Mouse (Mus musculus) macrophage (primary cell): ENCODE data around the gene Zfp598. TPM values are rescaled to one million over a fixed set of nuclear protein-coding genes. Genes with fewer than 3 reads are reported as not detected.

Source experiments
- H3K27ac ChIP-seq: fragments of 350-480 bp; formaldehyde crosslinking; 2 replicates; pipeline ENCODE4 v1.9.0; 2021
- H3K36me3 ChIP-seq: fragments of 350-480 bp; formaldehyde crosslinking; 2 replicates; pipeline ENCODE4 v1.9.0; 2021; ENCODE audit errors: inconsistent target
- H3K4me3 ChIP-seq: fragments of 350-480 bp; formaldehyde crosslinking; 2 replicates; pipeline ENCODE4 v1.9.0; 2021; ENCODE audit errors: inconsistent target
- H3K79me2 ChIP-seq: fragments of 350-480 bp; formaldehyde crosslinking; 2 replicates; pipeline ENCODE4 v1.9.0; 2021; ENCODE audit errors: inconsistent target
- WGBS: methylation state at CpG from one replicate; pipeline ENCODE4 v1.1.7; 2026; ENCODE audit warnings: inconsistent platforms; ENCODE audit not compliant: missing documents; 5-methylcytosine and 5-hydroxymethylcytosine counted together
- polyA plus RNA-seq: library from polyadenylated mRNA; stranded (reverse); fragments of 250-400 nt; gene quantifications from 3 replicates; pipeline ENCODE4 v1.2.4, GENCODE M21; 2018; ENCODE audit warnings: inconsistent platforms

Zfp598 gene
- polyA plus RNA-seq, 1 experiment from 2014 or later: 8.0 TPM

DNA sequence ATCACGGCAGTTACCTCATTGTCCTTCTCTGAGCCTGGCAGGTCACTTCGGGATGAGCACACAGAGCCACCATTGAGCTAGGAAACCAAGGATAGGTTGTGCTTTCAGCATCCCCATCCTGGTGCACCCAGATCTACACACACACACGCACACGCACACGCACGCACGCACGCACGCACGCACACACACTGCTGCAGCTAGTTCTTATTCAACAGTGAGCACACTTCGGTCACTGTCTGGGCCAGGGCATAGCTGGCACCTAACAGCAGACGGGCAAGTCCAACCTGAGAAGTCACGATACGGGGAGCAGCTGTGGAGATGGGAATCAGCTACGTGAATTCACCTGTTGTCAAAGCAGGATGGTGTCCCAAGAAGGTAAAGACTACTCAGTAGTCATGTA lies 28.9 kb upstream of the Zfp598 start:
- WGBS: 95% methylated on average over 15 of the region's 15 CpGs
- H3K4me3 ChIP-seq: no peak overlapping the region
- no peak overlapping the region for H3K27ac ChIP-seq
- H3K79me2 ChIP-seq: no peaks in the 10 kb centered on the region
- no peaks in the 10 kb centered on the region for H3K36me3 ChIP-seq

GRCm38 (mm10) chr17:24641944-24642343 lies 27.5 kb upstream of the Zfp598 start:
- WGBS: 95% methylated on average over 14 of the region's 14 CpGs
- H3K79me2 ChIP-seq: no peaks in the 10 kb centered on the region
- H3K36me3 ChIP-seq: no peaks in the 10 kb centered on the region
- H3K4me3 ChIP-seq: no peak overlapping the region
- no peak overlapping the region for H3K27ac ChIP-seq

DNA sequence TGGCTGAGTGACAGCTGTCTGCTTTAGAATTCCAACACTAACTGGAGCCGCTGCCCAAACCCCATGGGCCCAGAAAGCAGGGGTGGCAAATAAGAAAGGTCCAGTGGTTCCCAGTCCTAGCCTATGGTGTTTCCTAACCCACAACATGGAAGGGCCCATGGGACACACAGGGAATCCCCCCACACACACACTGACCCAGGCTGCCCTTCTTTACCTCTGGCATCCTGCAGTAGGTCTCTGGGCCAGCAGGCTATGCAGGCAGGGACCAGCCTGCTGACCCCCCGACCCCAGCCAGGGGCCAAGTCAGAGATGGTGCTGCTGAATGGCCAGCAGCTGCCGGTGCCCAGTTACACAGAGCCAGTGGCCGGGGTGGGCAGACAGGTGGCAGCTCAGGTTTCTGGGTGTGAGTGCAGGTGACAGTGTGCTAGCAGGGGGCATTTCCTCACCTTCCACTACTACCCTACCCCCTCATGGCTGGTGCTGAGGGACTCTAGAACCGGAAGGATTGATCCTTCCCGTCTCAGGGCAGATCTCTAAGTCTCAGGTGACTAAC lies 26.6 kb upstream of the Zfp598 start:
- H3K4me3 ChIP-seq: no peak overlapping the region
- WGBS: 98% methylated on average over 6 of the region's 6 CpGs
- no peak overlapping the region for H3K27ac ChIP-seq
- no peaks in the 10 kb centered on the region for H3K79me2 ChIP-seq
- H3K36me3 ChIP-seq: no peaks in the 10 kb centered on the region

DNA sequence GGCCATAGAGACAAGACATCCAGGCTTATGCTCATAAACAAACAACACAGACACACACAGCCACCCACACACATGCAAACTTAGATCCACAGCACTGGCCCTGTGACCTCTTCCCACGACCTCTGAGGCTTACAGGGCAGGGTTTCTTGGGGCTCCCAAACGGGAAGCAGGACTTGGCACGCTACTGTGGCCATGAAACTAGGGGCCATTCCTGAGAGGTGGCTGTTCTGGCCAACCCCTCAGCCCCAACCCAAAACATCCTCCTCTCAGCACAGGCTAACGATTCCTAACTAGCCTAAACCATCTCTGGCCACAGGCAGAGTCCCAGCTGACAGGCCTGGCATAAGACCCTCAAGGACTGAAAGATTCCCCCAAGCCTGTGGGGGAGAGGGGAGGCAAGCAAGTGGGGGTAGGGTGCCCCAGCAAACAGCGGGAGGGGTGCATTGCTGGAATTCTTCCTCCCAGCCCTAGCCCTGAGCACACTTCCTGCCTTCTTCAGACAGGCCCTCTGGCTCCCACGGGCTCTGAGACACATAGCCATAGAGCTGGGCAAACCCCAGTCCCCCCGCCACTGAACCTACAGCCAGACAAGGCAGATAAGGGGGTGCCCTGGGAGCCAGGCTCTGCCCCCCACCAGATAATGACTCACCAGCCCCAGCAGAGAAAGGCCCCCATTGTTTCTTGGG lies 25.3 kb upstream of the Zfp598 start:
- Histone ChIP-seq H3K4me3 (no peak overlapping the region), H3K27ac (no peak overlapping the region), H3K36me3 (no peaks in the 10 kb centered on the region), H3K79me2 (no peaks in the 10 kb centered on the region)
- 80% methylated on average over 7 of the region's 7 CpGs for WGBS

GRCm38 (mm10) chr17:24644875-24645721 lies 24.4 kb upstream of the Zfp598 start:
- Histone ChIP-seq H3K79me2 (no peaks in the 10 kb centered on the region), H3K27ac (no peak overlapping the region), H3K36me3 (no peaks in the 10 kb centered on the region), H3K4me3 (no peak overlapping the region)
- 73% methylated on average over 8 of the region's 9 CpGs for WGBS

DNA sequence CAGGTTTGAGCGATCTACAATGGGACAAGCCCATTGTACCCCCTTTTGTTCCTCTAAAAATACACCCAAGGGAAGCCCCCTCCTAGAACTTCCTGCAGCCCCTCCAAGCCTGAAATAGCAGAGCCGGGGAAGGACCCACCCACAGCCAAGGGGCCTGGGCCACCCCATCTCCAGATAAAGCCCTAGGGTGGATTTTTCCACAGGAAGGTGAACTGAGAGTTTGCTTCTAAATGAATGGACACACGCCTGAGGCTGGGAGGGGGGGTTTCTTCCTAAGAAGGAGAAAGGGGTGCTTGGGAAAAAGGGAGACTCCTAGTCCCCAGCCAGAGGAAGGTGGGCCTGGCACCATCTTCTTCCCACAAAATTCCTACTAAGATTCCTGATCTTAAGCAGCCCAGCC lies 23.6 kb upstream of the Zfp598 start:
- H3K79me2 ChIP-seq: no peaks in the 10 kb centered on the region

DNA sequence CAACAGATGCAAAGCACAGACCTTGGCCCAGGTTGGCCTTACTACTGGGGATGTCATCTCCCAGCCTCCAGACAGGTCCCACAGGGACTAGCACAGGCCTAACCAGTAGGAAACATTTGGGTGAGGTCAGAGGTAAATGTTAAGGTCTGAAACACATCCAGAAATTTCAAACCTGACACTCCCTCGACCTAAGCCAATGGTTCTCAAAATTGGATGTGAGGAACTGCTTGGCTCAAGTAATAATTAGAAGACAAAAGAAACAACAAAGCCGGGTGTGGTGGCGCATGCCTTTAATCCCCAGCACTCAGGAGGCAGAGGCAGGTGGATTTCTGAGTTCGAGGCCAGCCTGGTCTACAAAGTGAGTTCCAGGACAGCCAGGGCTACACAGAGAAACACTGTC lies 23.1 kb upstream of the Zfp598 start:
- no peak overlapping the region for H3K4me3 ChIP-seq
- H3K36me3 ChIP-seq: no peaks in the 10 kb centered on the region
- H3K79me2 ChIP-seq: no peaks in the 10 kb centered on the region
- WGBS: 95% methylated on average over 4 of the region's 4 CpGs
- H3K27ac ChIP-seq: no peak overlapping the region

More for the DNA sequence above, 23.6 kb upstream of the Zfp598 start:
- Histone ChIP-seq H3K36me3 (no peaks in the 10 kb centered on the region), H3K27ac (no peak overlapping the region), H3K4me3 (no peak overlapping the region)
- WGBS: 96% methylated on average over 3 of the region's 3 CpGs

DNA sequence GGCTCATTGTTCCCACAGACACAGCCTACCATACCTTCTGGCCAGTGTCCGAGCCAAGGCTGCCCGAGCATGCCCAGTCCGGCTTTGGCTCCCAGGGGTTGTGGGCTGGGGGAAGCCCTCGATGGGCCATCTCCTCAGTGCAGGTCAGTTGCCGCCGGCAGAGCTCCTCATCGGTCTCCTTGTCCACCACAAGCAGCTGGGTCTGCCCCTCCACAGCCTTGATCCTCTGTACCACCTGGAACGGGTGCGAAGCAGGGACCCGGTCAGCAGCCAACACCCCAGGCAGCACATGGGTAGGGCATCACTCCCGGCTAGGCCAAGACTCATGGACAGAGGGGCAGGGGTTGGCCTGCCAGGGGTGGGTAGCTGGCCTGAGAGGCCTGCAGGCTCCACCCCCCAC lies 22.0 kb upstream of the Zfp598 start:
- Histone ChIP-seq H3K79me2 (no peaks in the 10 kb centered on the region), H3K27ac (no peak overlapping the region), H3K4me3 (no peak overlapping the region), H3K36me3 (no peaks in the 10 kb centered on the region)
- 89% methylated on average over 11 of the region's 11 CpGs for WGBS

- H3K79me2 ChIP-seq: no peaks in the 10 kb centered on the region
- 89% methylated on average over 10 of the region's 10 CpGs for WGBS
- no peak overlapping the region for H3K4me3 ChIP-seq
These were observed 20.6 kb upstream of the Zfp598 start for GRCm38 (mm10) chr17:24648731-24649377.

GRCm38 (mm10) chr17:24649581-24650069 lies 19.9 kb upstream of the Zfp598 start:
- 3% methylated on average over 35 of the region's 35 CpGs for WGBS
- Histone ChIP-seq H3K4me3 (no peak overlapping the region), H3K27ac (no peak overlapping the region), H3K36me3 (no peaks in the 10 kb centered on the region), H3K79me2 (no peaks in the 10 kb centered on the region)

More at GRCm38 (mm10) chr17:24648731-24649377, 20.6 kb upstream of the Zfp598 start:
- no peaks in the 10 kb centered on the region for H3K36me3 ChIP-seq
- no peak overlapping the region for H3K27ac ChIP-seq

- WGBS: 5% methylated on average over 36 of the region's 41 CpGs
These were observed 19.3 kb upstream of the Zfp598 start, which contains the start of gene Slc9a3r2 for GRCm38 (mm10) chr17:24650070-24650616. Slc9a3r2 (minus strand) TSS chr17:24650327.

DNA sequence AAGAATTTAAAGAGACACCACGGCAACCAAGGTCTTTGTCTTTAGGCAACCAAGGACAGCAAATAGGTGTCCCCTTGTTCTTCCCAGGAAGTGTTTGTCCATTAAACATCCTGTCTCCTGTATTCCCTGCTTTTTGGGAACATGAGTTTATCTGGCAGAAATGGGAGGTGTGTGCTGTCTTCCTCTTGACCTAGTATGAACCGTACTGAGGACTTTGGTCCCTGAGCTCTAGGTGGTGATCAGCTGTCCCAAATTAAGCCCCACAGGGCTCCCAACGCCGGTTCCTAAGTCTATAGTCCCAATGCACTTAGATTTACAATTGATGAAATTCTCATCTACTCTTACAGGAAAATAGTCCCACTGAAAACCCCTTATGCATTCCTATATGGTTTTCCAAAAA lies 18.7 kb upstream of the Zfp598 start:
- Histone ChIP-seq H3K79me2 (no peaks in the 10 kb centered on the region), H3K27ac (no peak overlapping the region), H3K4me3 (no peak overlapping the region), H3K36me3 (no peaks in the 10 kb centered on the region)
- WGBS: 92% methylated on average over 4 of the region's 4 CpGs

More at GRCm38 (mm10) chr17:24650070-24650616, 19.3 kb upstream of the Zfp598 start, which contains the start of gene Slc9a3r2:
- no peak within 1 kb of the TSS for H3K27ac ChIP-seq
- H3K79me2 ChIP-seq: no peaks in the 10 kb centered on the region
- no peaks in the 10 kb centered on the region for H3K36me3 ChIP-seq
- H3K4me3 ChIP-seq: no peak within 1 kb of the TSS

DNA sequence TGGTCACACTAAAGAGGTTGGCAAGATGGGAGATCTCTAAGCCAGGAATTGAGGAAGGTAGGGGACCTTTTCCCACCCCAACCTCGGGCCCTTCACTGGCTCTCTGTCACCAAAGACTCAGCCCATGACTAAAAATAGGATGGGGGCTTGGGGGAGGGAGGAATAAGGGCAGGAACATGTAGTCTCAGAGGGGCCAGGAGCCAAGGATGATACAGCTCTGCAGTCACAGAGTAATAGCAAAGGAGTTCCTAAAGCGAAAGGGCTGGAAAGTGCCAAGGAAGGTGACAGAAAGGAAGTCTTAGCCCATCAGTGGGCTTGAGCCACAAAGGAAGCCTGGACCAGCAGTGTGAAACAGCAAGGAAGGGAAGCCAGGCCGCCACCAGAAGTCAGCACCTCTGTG lies 17.7 kb upstream of the Zfp598 start:
- Histone ChIP-seq H3K4me3 (no peak overlapping the region), H3K27ac (no peak overlapping the region), H3K79me2 (no peaks in the 10 kb centered on the region), H3K36me3 (no peaks in the 10 kb centered on the region)
- 21% methylated on average over 3 of the region's 3 CpGs for WGBS
